Mouse (Mus musculus): ENCODE measurements at regions not wholly inside any gene's neighbourhood (a gene's known extent, or its start where the extent isn't known, plus 50 kb on each side); places are given as distances from the start of the nearest gene placed in this dataset.

GRCm38 (mm10) chr2:174867397-174867796, 107.0 kb downstream of the Edn3 start:
- no peak for DNase-seq (ENCODE audit: low read depth)
- TF ChIP-seq POLR2A (IDR thresholded peaks at IDR 0.05; ENCODE audit: borderline replicate concordance, extremely low read depth, insufficient read depth, insufficient read length, poor library complexity, severe bottlenecking) (no peak), CTCF (IDR thresholded peaks at IDR 0.05; ENCODE audit: borderline replicate concordance, extremely low read depth, insufficient read depth, insufficient read length) (no peak)

GRCm38 (mm10) chr2:174868186-174868585, 107.8 kb downstream of the Edn3 start:
- TF ChIP-seq CTCF (IDR thresholded peaks at IDR 0.05; ENCODE audit: borderline replicate concordance, extremely low read depth, insufficient read depth, insufficient read length) (no peak), POLR2A (IDR thresholded peaks at IDR 0.05; ENCODE audit: borderline replicate concordance, extremely low read depth, insufficient read depth, insufficient read length, poor library complexity, severe bottlenecking) (no peak)
- DNase-seq (ENCODE audit: low read depth) = no peak

DNA sequence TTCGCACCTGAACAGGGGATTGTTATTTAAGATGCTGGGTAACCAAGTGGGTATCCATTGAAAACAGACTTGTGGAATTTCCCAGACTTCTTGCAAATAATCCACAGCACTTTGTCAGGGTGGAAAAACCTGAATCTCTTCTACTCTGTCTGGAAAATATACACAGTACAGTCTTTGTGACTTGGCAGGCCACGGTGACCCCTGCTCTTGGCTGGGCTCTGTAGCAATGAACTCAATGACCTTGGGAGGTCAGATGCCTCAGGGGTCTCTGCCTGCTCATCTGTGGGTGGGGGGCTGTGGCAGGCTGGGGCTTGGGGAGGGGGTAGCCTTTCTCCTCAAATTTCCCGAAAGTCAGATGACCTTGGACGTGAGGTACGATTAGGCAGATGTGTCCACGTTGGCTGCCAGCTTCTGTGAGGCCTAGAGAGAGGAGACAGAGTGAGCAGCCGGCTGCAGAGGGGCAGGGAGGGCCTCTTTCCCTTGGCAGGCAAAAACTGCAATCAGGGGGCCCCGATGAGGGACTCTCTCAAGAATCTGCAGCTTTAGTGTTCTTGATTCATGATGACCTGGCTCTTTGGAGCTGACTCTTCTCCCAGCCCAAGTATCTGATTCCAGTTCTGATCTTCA, 108.4 kb downstream of the Edn3 start:
- no peak for TF ChIP-seq POLR2A (IDR thresholded peaks at IDR 0.05; ENCODE audit: borderline replicate concordance, extremely low read depth, insufficient read depth, insufficient read length, poor library complexity, severe bottlenecking)
- TF ChIP-seq CTCF (IDR thresholded peaks at IDR 0.05; ENCODE audit: borderline replicate concordance, extremely low read depth, insufficient read depth, insufficient read length) = no peak

DNA sequence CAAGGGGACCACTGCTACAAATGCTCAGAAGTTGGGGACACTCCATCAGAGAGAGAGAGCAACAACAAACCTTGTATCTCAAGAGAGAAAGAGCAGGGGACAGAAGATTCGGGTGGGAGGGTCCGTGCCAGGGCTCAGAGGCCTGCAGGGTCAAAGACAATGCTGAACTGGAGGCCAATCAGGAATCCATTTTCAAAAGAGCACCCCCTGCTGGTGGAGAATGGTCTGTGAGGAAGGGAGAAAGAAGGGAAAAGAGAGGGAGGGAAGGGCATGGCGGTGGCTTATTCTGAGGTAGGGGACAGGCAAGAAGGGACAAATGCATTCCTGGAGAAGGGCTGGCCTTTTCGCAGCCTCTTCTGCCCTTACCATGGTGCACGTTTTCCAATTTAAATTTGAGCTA, 109.9 kb downstream of the Edn3 start:
- DNase-seq (ENCODE audit: low read depth) = no peak
- TF ChIP-seq POLR2A (IDR thresholded peaks at IDR 0.05; ENCODE audit: borderline replicate concordance, extremely low read depth, insufficient read depth, insufficient read length, poor library complexity, severe bottlenecking) (no peak), CTCF (IDR thresholded peaks at IDR 0.05; ENCODE audit: borderline replicate concordance, extremely low read depth, insufficient read depth, insufficient read length) (peak; percentile 51; the same call in 1 of the 2 replicates)

More for the DNA sequence above, 108.4 kb downstream of the Edn3 start:
- DNase-seq (ENCODE audit: low read depth) = no peak

- TF ChIP-seq POLR2A (IDR thresholded peaks at IDR 0.05; ENCODE audit: borderline replicate concordance, extremely low read depth, insufficient read depth, insufficient read length, poor library complexity, severe bottlenecking) (no peak), CTCF (IDR thresholded peaks at IDR 0.05; ENCODE audit: borderline replicate concordance, extremely low read depth, insufficient read depth, insufficient read length) (no peak)
- DNase-seq (ENCODE audit: low read depth) = no peak
Measured at GRCm38 (mm10) chr2:174871225-174871624, 110.8 kb downstream of the Edn3 start.

DNA sequence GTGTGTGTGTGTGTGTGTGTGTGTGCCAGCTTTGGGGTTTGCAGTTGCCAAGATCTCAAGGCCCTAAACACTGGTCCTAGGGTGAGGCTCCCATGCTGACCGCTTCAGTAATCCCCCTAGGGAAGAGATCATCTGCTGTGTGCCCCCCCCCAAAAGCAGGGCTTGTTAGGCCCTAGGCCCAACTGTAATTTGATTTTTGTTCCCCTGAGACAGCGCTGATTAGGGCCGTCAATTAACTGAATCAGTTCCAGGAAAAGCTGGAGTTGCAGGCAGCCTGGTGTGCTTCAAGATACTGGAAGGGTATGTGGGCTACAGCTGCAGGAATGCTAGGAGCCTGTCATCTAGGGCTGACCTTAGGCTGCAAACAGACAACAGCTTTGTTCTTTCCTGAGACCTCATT, 111.4 kb downstream of the Edn3 start:
- peak; percentile 62 for DNase-seq (ENCODE audit: low read depth)

GRCm38 (mm10) chr2:174876886-174877285, 116.5 kb downstream of the Edn3 start:
- no peak for TF ChIP-seq CTCF (IDR thresholded peaks at IDR 0.05; ENCODE audit: borderline replicate concordance, extremely low read depth, insufficient read depth, insufficient read length)
- no peak for TF ChIP-seq POLR2A (IDR thresholded peaks at IDR 0.05; ENCODE audit: borderline replicate concordance, extremely low read depth, insufficient read depth, insufficient read length, poor library complexity, severe bottlenecking)
- no peak for DNase-seq (ENCODE audit: low read depth)

More for the DNA sequence above, 111.4 kb downstream of the Edn3 start:
- TF ChIP-seq POLR2A (IDR thresholded peaks at IDR 0.05; ENCODE audit: borderline replicate concordance, extremely low read depth, insufficient read depth, insufficient read length, poor library complexity, severe bottlenecking) = no peak
- no peak for TF ChIP-seq CTCF (IDR thresholded peaks at IDR 0.05; ENCODE audit: borderline replicate concordance, extremely low read depth, insufficient read depth, insufficient read length)

DNA sequence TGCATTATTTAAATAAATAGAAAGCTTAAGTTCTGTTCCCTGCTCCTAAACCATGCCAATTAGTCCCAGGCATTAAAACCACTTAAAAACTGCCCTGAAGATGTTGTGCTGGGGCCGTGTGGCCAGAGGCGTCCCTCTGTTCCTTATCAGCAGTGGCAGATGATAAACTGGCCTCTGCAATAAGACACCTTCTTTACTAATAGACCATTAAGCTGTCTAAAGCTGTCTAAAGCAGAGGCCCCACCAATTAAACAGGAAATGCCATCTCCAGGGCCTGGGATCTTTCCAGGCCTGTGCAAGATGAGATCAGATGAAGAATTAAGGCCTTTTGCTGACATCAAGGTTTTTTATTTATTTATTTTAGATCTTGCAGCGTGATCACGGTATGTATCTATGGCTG, 118.6 kb downstream of the Edn3 start:
- no peak for DNase-seq (ENCODE audit: low read depth)
- no peak for TF ChIP-seq POLR2A (IDR thresholded peaks at IDR 0.05; ENCODE audit: borderline replicate concordance, extremely low read depth, insufficient read depth, insufficient read length, poor library complexity, severe bottlenecking)

DNA sequence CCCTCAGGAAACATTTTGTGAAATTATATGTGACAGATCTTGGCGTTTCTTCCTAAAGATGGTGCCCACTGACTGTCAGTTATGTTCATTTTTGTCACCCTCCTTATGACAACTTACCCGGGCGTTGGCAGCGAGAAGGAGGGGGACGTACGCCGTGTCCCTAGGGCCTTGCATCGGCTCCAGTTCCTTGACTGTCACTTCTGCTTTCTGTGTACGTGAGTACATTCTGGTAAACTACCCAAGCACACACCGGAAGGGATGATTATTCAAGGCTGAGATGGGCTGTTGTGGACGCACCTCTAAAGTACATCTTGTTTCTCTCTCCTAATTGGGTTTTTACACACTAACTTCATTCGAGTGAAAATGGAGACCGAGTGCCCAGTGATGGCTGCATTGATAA, 120.2 kb downstream of the Edn3 start:
- DNase-seq (ENCODE audit: low read depth) = no peak

GRCm38 (mm10) chr2:174884232-174885225, 124.1 kb downstream of the Edn3 start:
- peak; percentile 31 for DNase-seq (ENCODE audit: low read depth)
- TF ChIP-seq POLR2A (IDR thresholded peaks at IDR 0.05; ENCODE audit: borderline replicate concordance, extremely low read depth, insufficient read depth, insufficient read length, poor library complexity, severe bottlenecking) (no peak), CTCF (IDR thresholded peaks at IDR 0.05; ENCODE audit: borderline replicate concordance, extremely low read depth, insufficient read depth, insufficient read length) (no peak)

More for the DNA sequence above, 120.2 kb downstream of the Edn3 start:
- no peak for TF ChIP-seq CTCF (IDR thresholded peaks at IDR 0.05; ENCODE audit: borderline replicate concordance, extremely low read depth, insufficient read depth, insufficient read length)
- no peak for TF ChIP-seq POLR2A (IDR thresholded peaks at IDR 0.05; ENCODE audit: borderline replicate concordance, extremely low read depth, insufficient read depth, insufficient read length, poor library complexity, severe bottlenecking)

GRCm38 (mm10) chr2:174892658-174893057, 117.4 kb upstream of the Gm14444 start:
- DNase-seq (ENCODE audit: low read depth) = no peak
- TF ChIP-seq POLR2A (IDR thresholded peaks at IDR 0.05; ENCODE audit: borderline replicate concordance, extremely low read depth, insufficient read depth, insufficient read length, poor library complexity, severe bottlenecking) = no peak
- TF ChIP-seq CTCF (IDR thresholded peaks at IDR 0.05; ENCODE audit: borderline replicate concordance, extremely low read depth, insufficient read depth, insufficient read length) = no peak
